Mouse (Mus musculus) MEL (cell line): ENCODE measurements around the gene Cd1d1. TPM values are rescaled to one million over a fixed set of nuclear protein-coding genes. Genes with fewer than 3 reads are reported as not detected.

ENCODE experiments used
- DNase-seq: peaks from one replicate; pipeline ENCODE4 v3.0.0; 2011; ENCODE audit warnings: low read depth, low spot score
- H3K27ac ChIP-seq: 2 replicates; pipeline ENCODE4 v1.5.1; 2012; ENCODE audit warnings: low read depth, mild to moderate bottlenecking, control low read depth, low read length, moderate library complexity; ENCODE audit not compliant: control insufficient read depth
- H3K27me3 ChIP-seq, 2 experiments: fragments of 150-350 bp in 1 of 2; sonication (generic) in 1 of 2; 2 replicates each; pipeline ENCODE4 v1.6.1; 2012; ENCODE audit warnings: low read length in 2 of 2, mild to moderate bottlenecking in 2 of 2, improper control_type of control experiment in 1 of 2, moderate library complexity in 1 of 2; ENCODE audit not compliant: insufficient read depth in 2 of 2, control insufficient read depth in 1 of 2
- H3K36me3 ChIP-seq, 2 experiments: 2 replicates each; pipeline ENCODE4 v1.6.1; 2012 to 2014; ENCODE audit warnings: low read length in 2 of 2, improper control_type of control experiment in 1 of 2, inconsistent platforms in 1 of 2, mild to moderate bottlenecking in 1 of 2; ENCODE audit not compliant: insufficient read depth in 2 of 2, control insufficient read depth in 1 of 2
- H3K4me1 ChIP-seq, 2 experiments: fragments of 150-350 bp in 1 of 2; sonication (generic) in 1 of 2; 2 replicates each; pipeline ENCODE4 v1.6.1; 2012; ENCODE audit warnings: low read length in 2 of 2, improper control_type of control experiment in 1 of 2, mild to moderate bottlenecking in 1 of 2; ENCODE audit not compliant: insufficient read depth in 2 of 2, control insufficient read depth in 1 of 2
- H3K4me3 ChIP-seq, 2 experiments: fragments of 150-350 bp in 1 of 2; sonication (generic) in 1 of 2; 2 replicates each; pipeline ENCODE4 v1.5.1; 2012; ENCODE audit warnings: low read depth in 2 of 2, low read length in 2 of 2, mild to moderate bottlenecking in 2 of 2, moderate library complexity in 2 of 2, control low read depth in 1 of 2, improper control_type of control experiment in 1 of 2; ENCODE audit not compliant: control insufficient read depth in 1 of 2, insufficient read depth in 1 of 2
- H3K79me2 ChIP-seq: 2 replicates; pipeline ENCODE4 v1.6.1; 2012; ENCODE audit warnings: mild to moderate bottlenecking, low read length, moderate library complexity; ENCODE audit not compliant: control insufficient read depth, poor library complexity, insufficient read depth
- H3K9ac ChIP-seq: 2 replicates; pipeline ENCODE4 v1.6.1; 2012; ENCODE audit warnings: low read depth, mild to moderate bottlenecking, control low read depth, low read length, moderate library complexity; ENCODE audit not compliant: control insufficient read depth, poor library complexity, severe bottlenecking
- H3K9me3 ChIP-seq: fragments of 150-350 bp; sonication (generic); replicated peaks from 2 replicates; pipeline ENCODE4 v1.6.1; 2012; ENCODE audit warnings: mild to moderate bottlenecking, low read length, improper control_type of control experiment, moderate library complexity; ENCODE audit not compliant: insufficient read depth
- CHD1 ChIP-seq: IDR thresholded peaks from 2 replicates; pipeline ENCODE4 v1.6.1; 2012; ENCODE audit warnings: low read depth, mild to moderate bottlenecking, inconsistent platforms, low read length, improper control_type of control experiment
- CHD2 ChIP-seq: IDR thresholded peaks from 2 replicates; pipeline ENCODE4 v1.6.1; 2011; ENCODE audit warnings: low read length, improper control_type of control experiment
- CTCF ChIP-seq, 3 experiments: IDR thresholded peaks in 2 of 3; conservative IDR thresholded peaks in 1 of 3; 2 replicates each; pipeline ENCODE4 v1.5.1; 2011 to 2012; ENCODE audit warnings: low read length in 3 of 3, low read depth in 2 of 3, mild to moderate bottlenecking in 2 of 3, improper control_type of control experiment in 1 of 3, inconsistent platforms in 1 of 3, mixed read lengths in 1 of 3, moderate library complexity in 1 of 3; ENCODE audit not compliant: control insufficient read depth in 1 of 3, insufficient read depth in 1 of 3, poor library complexity in 1 of 3, severe bottlenecking in 1 of 3
- GABPA ChIP-seq: IDR thresholded peaks from 2 replicates; pipeline ENCODE4 v1.6.1; 2012; ENCODE audit warnings: low read depth, mild to moderate bottlenecking, inconsistent platforms, low read length, improper control_type of control experiment, moderate library complexity
- GATA1 ChIP-seq: IDR thresholded peaks from 2 replicates; pipeline ENCODE4 v1.6.1; 2011; ENCODE audit warnings: low read depth, low read length, improper control_type of control experiment
- JUND ChIP-seq: IDR thresholded peaks from 2 replicates; pipeline ENCODE4 v1.6.1; 2011; ENCODE audit warnings: low read depth, mild to moderate bottlenecking, improper control_type of control experiment, low read length
- KAT2A ChIP-seq: conservative IDR thresholded peaks from 2 replicates; pipeline ENCODE4 v1.6.1; 2012; ENCODE audit warnings: low read depth, low read length, improper control_type of control experiment, inconsistent platforms
- MYB ChIP-seq: IDR thresholded peaks from 2 replicates; pipeline ENCODE4 v1.6.1; 2011; ENCODE audit warnings: mild to moderate bottlenecking, low read depth, low read length, improper control_type of control experiment
- MYC ChIP-seq: IDR thresholded peaks from 2 replicates; pipeline ENCODE4 v1.6.1; 2011; ENCODE audit warnings: low read depth, mild to moderate bottlenecking, low read length, improper control_type of control experiment, moderate library complexity
- NRF1 ChIP-seq: IDR thresholded peaks from 2 replicates; pipeline ENCODE4 v1.6.1; 2014; ENCODE audit warnings: low read depth, mild to moderate bottlenecking, inconsistent platforms, low read length, improper control_type of control experiment, moderate library complexity; ENCODE audit not compliant: poor library complexity, insufficient read depth, severe bottlenecking
- TAL1 ChIP-seq: IDR thresholded peaks from 2 replicates; pipeline ENCODE4 v1.6.1; 2012; ENCODE audit warnings: mild to moderate bottlenecking, inconsistent platforms, low read length, moderate library complexity, mixed read lengths
- ZKSCAN1 ChIP-seq: IDR thresholded peaks from 2 replicates; pipeline ENCODE4 v1.6.1; 2012; ENCODE audit warnings: low read depth, mild to moderate bottlenecking, inconsistent platforms, low read length, improper control_type of control experiment, moderate library complexity
- polyA plus RNA-seq, 2 experiments: library from polyadenylated mRNA; stranded (reverse) in 1 of 2; unstranded in 1 of 2; fragments of >175 nt in 1 of 2; fragments of >200 nt in 1 of 2; gene quantifications; 2 replicates each; pipeline versions ENCODE4 v1.2.1 to v1.2.4; 2012; ENCODE audit warnings: low replicate concordance in 2 of 2, low read depth in 1 of 2; ENCODE audit not compliant: insufficient read length in 2 of 2, insufficient read depth in 1 of 2, missing spikeins in 1 of 2
- total RNA-seq: library from RNA; depleted of rRNA; stranded (reverse); fragments of 300-350 nt; gene quantifications from 2 replicates; pipeline ENCODE4 v1.2.3, GENCODE M21; 2012; rRNA removed

The Cd1d1 gene
- total and polyA plus RNA-seq, 3 experiments, result 1.1 to 1.6 TPM; not detected in 1

- H3K79me2 ChIP-seq, result no peaks in the 10 kb centered on the region
- H3K36me3 ChIP-seq, result no peaks in the 10 kb centered on the region
- TF ChIP-seq KAT2A, result no peak
- no peak for TF ChIP-seq CTCF (IDR thresholded peaks at IDR 0.05 in 2 of 3, conservative IDR thresholded peaks at IDR 0.05 in 1 of 3; ENCODE audit: control insufficient read depth in 1 of 3, insufficient read depth in 1 of 3, low read depth in 2 of 3, low read length in 3 of 3, poor library complexity in 1 of 3, severe bottlenecking in 1 of 3)
- no peak for TF ChIP-seq GABPA
- TF ChIP-seq JUND, result no peak
- no peak for TF ChIP-seq TAL1
- no peak for TF ChIP-seq GATA1
- no peak for TF ChIP-seq MYB
- H3K9me3 ChIP-seq, result no peaks in the 10 kb centered on the region
- H3K27ac ChIP-seq, result no peak overlapping the region
- H3K27me3 ChIP-seq, result no peaks in the 10 kb centered on the region
- no peaks in the 10 kb centered on the region for H3K4me1 ChIP-seq
- no peak overlapping the region for H3K4me3 ChIP-seq
- no peak overlapping the region for H3K9ac ChIP-seq
- no peak for DNase-seq
Observed at GRCm38 (mm10) chr3:86953819-86954218, 45.4 kb downstream of the Cd1d1 start.

- Histone ChIP-seq H3K4me3 (no peak overlapping the region), H3K27ac (no peak overlapping the region), H3K4me1 (no peaks in the 10 kb centered on the region), H3K36me3 (no peaks in the 10 kb centered on the region), H3K27me3 (no peaks in the 10 kb centered on the region), H3K79me2 (no peaks in the 10 kb centered on the region), H3K9me3 (no peaks in the 10 kb centered on the region), H3K9ac (no peak overlapping the region)
- DNase-seq, result no peak
- no peak for TF ChIP-seq MYC
- no peak for TF ChIP-seq CHD1
- no peak for TF ChIP-seq ZKSCAN1
- no peak for TF ChIP-seq NRF1
- no peak for TF ChIP-seq CHD2
Observed at GRCm38 (mm10) chr3:86950652-86951051, 48.6 kb downstream of the Cd1d1 start.

Other genes starting within 250 kb of the Cd1d1 start
- gene Dclk2, start 78.6 kb downstream of the Cd1d1 start, total RNA-seq, result under 0.01 and 0.03 TPM in 2 replicates
- under 1 TPM in 1 of 2 experiments, not detected in 1; 0.17 TPM for gene Dclk2, start 78.6 kb downstream of the Cd1d1 start, polyA plus RNA-seq
- not detected in 2 replicates for gene Kirrel, start 175.3 kb upstream of the Cd1d1 start, total RNA-seq
- not detected for gene Kirrel, start 175.3 kb upstream of the Cd1d1 start, polyA plus RNA-seq